In genomic region chr9:43141839-43142238, GRCm38 (mm10) we compare ENCODE assay signal across 8 mouse cellular contexts. TPM values are rescaled to one million over a fixed set of nuclear protein-coding genes. Genes with fewer than 3 reads are reported as not detected.
DNase-seq lines count a peak whose midpoint lies in the region; ATAC-seq and TF ChIP-seq lines count a peak whose summit lies in the region.
"Had no signal": no experiment of that assay in that cellular context is flagged by ENCODE, and none has a peak within 500 bp of the region (broad histone marks: within the 10 kb centered on the region; RNA-seq: fewer than 3 reads in every experiment).

No protein-coding gene starts in this region.

- TF ChIP-seq POLR2A in lung, adult 2 months (IDR thresholded peaks at IDR 0.05; ENCODE audit: borderline replicate concordance, extremely low read depth, low read depth, low read length): no peak

- ATAC-seq in cerebellum, adult (ENCODE audit: insufficient number of reproducible peaks, low FRiP score, low TSS enrichment): 0 out of 2 replicates have a peak, but pooled peaks have one; percentile 36

- no peaks in the 10 kb centered on the region for H3K4me1 ChIP-seq in lung, adult 2 months (ENCODE audit: control insufficient read depth, insufficient read depth, low read length)

- H3K4me3 ChIP-seq in lung, adult 2 months (replicated peaks; ENCODE audit: extremely low read depth, low read depth, low read length): no peak overlapping the region
- H3K4me3 ChIP-seq: heart, embryonic 15.5 days had no signal

- 4% methylated on average over 4 of the region's 4 CpGs for WGBS in lung, adult 2 months

- TF ChIP-seq CTCF in lung, adult 2 months (IDR thresholded peaks at IDR 0.05; ENCODE audit: insufficient read depth, low read length): peak; percentile 64

- DNase-seq in A20 (ENCODE audit: low read depth, low spot score) (peak; percentile 60), ES-CJ7 (ENCODE audit: low read depth, low spot score) (peak; percentile 67)
- peak; percentile 55 to 78 for DNase-seq in frontal cortex, postnatal 36 days (ENCODE audit: low spot score in 2 of 2)
- DNase-seq in kidney, postnatal 25 days: peak; percentile 66 to 91
- peak; percentile 52 for DNase-seq in lung, adult 2 months
- DNase-seq in right cerebral cortex, postnatal 14 days: peak; percentile 79

RNA-seq across cellular contexts. Expression of gene Tmem136, which starts 25.5 kb away (rescaled TPM):
- polyA plus RNA-seq in lung, adult 2 months (2012; rRNA removed): 1.8 and 7.4 TPM in 2 replicates

RNA-seq across cellular contexts. Expression of gene Arhgef12, which starts 34.8 kb away (rescaled TPM):
- 46.2 and 62.4 TPM in 2 replicates for polyA plus RNA-seq in lung, adult 2 months (2012; rRNA removed)
